Mouse (Mus musculus) midbrain, embryonic 14.5 days (tissue): ENCODE data around the gene Aaed1. TPM values are rescaled to one million over a fixed set of nuclear protein-coding genes. Genes with fewer than 3 reads are reported as not detected.

Experiments used
- ATAC-seq: fragments of 200-750 bp; cut with Nextera tagmentation; 2 replicates; pipeline ENCODE4 v1.8.0; 2017; ENCODE audit warnings: moderate number of reproducible peaks, moderate library complexity; ENCODE audit not compliant: low FRiP score, low TSS enrichment
- DNase-seq: peaks from one replicate; pipeline ENCODE4 v3.0.0-alpha.2; 2015
- H3K27ac ChIP-seq: fragments of 300-500 bp; sonication (generic); replicated peaks from 2 replicates; pipeline ENCODE4 v1.5.1; 2014; ENCODE audit warnings: mild to moderate bottlenecking, low read depth, low read length, moderate library complexity
- H3K27me3 ChIP-seq: fragments of 300-500 bp; sonication (generic); 2 replicates; pipeline ENCODE4 v1.6.1; 2014; ENCODE audit warnings: low read length, control low read depth, mixed read lengths; ENCODE audit not compliant: control insufficient read depth, insufficient read depth
- H3K36me3 ChIP-seq: fragments of 300-500 bp; sonication (generic); 2 replicates; pipeline ENCODE4 v1.6.1; 2014; ENCODE audit warnings: low read length, control low read depth; ENCODE audit not compliant: control insufficient read depth, insufficient read depth
- H3K4me1 ChIP-seq: fragments of 300-500 bp; sonication (generic); 2 replicates; pipeline ENCODE4 v1.6.1; 2014; ENCODE audit warnings: mild to moderate bottlenecking, antibody characterized with exemption, low read length, control low read depth; ENCODE audit not compliant: control insufficient read depth, insufficient read depth
- H3K4me2 ChIP-seq: fragments of 300-500 bp; sonication (generic); 2 replicates; pipeline ENCODE4 v1.6.1; 2014; ENCODE audit warnings: mild to moderate bottlenecking, low read length, moderate library complexity
- H3K4me3 ChIP-seq: fragments of 300-500 bp; sonication (generic); replicated peaks from 2 replicates; pipeline ENCODE4 v1.5.1; 2014; ENCODE audit warnings: low read depth, low read length
- H3K9ac ChIP-seq: fragments of 300-500 bp; sonication (generic); replicated peaks from 2 replicates; pipeline ENCODE4 v1.6.1; 2014; ENCODE audit warnings: mild to moderate bottlenecking, low read length, moderate library complexity
- H3K9me3 ChIP-seq: fragments of 300-500 bp; sonication (generic); 2 replicates; pipeline ENCODE4 v1.6.1; 2016; ENCODE audit warnings: low read length, control low read depth, mixed read lengths; ENCODE audit not compliant: control insufficient read depth
- WGBS: fragments of 180-500 bp; shearing (Covaris S2); extraction: QIAGEN DNeasy Blood & Tissue Kit; methylation state at CpG from one replicate; pipeline ENCODE4 v1.1.7; 2014; 5-methylcytosine and 5-hydroxymethylcytosine counted together
- polyA plus RNA-seq: library from polyadenylated mRNA; unstranded; fragments of >200 nt; fragmentation: Nextera tagmentation; extraction: Ambion mirVana; gene quantifications from 2 replicates; pipeline ENCODE4 v1.2.1, GENCODE M21; 2014

The Aaed1 gene
- polyA plus RNA-seq, 1 experiment from 2014 or later: 11.1 TPM

GRCm38 (mm10) chr13:64312916-64313289 lies 393 bp upstream of the Aaed1 start:
- WGBS: 0% methylated on average over 2 of the region's 2 CpGs
- H3K27ac ChIP-seq: peak overlapping the region; percentile 78

GRCm38 (mm10) chr13:64311266-64311665 lies 1.2 kb downstream of the Aaed1 start:
- no peak for ATAC-seq
- H3K9ac ChIP-seq: peak overlapping the region; percentile 65; the same call in 1 of the 2 replicates
- 0 out of 2 replicates have a peak, but pooled peaks cover 4% of the 10 kb centered on the region for H3K4me1 ChIP-seq
- H3K4me3 ChIP-seq: no peak overlapping the region
- H3K27me3 ChIP-seq: no peaks in the 10 kb centered on the region
- H3K27ac ChIP-seq: no peak overlapping the region
- peak overlapping the region; percentile 63 for H3K4me2 ChIP-seq
- 85% methylated on average over 1 of the region's 1 CpGs for WGBS
- H3K9me3 ChIP-seq: no peaks in the 10 kb centered on the region
- no peaks in the 10 kb centered on the region for H3K36me3 ChIP-seq
- DNase-seq: no peak

More at GRCm38 (mm10) chr13:64312916-64313289, 393 bp upstream of the Aaed1 start:
- DNase-seq (no peak), ATAC-seq (no peak; the same call in 1 of the 2 replicates)
- no peaks in the 10 kb centered on the region for H3K36me3 ChIP-seq
- H3K9me3 ChIP-seq: no peaks in the 10 kb centered on the region
- H3K4me2 ChIP-seq: peak overlapping the region; percentile 63
- H3K4me1 ChIP-seq: 0 out of 2 replicates have a peak, but pooled peaks cover 4% of the 10 kb centered on the region
- H3K4me3 ChIP-seq: peak overlapping the region; percentile 63
- H3K9ac ChIP-seq: peak overlapping the region; percentile 65
- H3K27me3 ChIP-seq: no peaks in the 10 kb centered on the region

- no peaks in the 10 kb centered on the region for H3K36me3 ChIP-seq
- WGBS: 89% methylated on average over 6 of the region's 6 CpGs
These were observed 1.9 kb downstream of the Aaed1 start for GRCm38 (mm10) chr13:64310585-64310984.

GRCm38 (mm10) chr13:64309842-64310241 lies 2.7 kb downstream of the Aaed1 start:
- ATAC-seq: no peak
- H3K4me1 ChIP-seq: 0 out of 2 replicates have a peak, but pooled peaks cover 4% of the 10 kb centered on the region
- H3K9ac ChIP-seq: no peak overlapping the region
- no peaks in the 10 kb centered on the region for H3K27me3 ChIP-seq
- DNase-seq: no peak
- 88% methylated on average over 11 of the region's 11 CpGs for WGBS
- H3K27ac ChIP-seq: no peak overlapping the region
- no peaks in the 10 kb centered on the region for H3K9me3 ChIP-seq
- H3K36me3 ChIP-seq: no peaks in the 10 kb centered on the region
- H3K4me2 ChIP-seq: no peak overlapping the region
- H3K4me3 ChIP-seq: no peak overlapping the region

More at GRCm38 (mm10) chr13:64310585-64310984, 1.9 kb downstream of the Aaed1 start:
- H3K4me3 ChIP-seq: no peak overlapping the region
- 0 out of 2 replicates have a peak, but pooled peaks cover 4% of the 10 kb centered on the region for H3K4me1 ChIP-seq
- DNase-seq (no peak), ATAC-seq (no peak)
- H3K27ac ChIP-seq: no peak overlapping the region
- no peak overlapping the region for H3K4me2 ChIP-seq
- no peaks in the 10 kb centered on the region for H3K27me3 ChIP-seq
- no peak overlapping the region for H3K9ac ChIP-seq
- no peaks in the 10 kb centered on the region for H3K9me3 ChIP-seq

- Histone ChIP-seq H3K4me3 (no peak overlapping the region), H3K27ac (no peak overlapping the region), H3K9ac (no peak overlapping the region), H3K4me1 (0 out of 2 replicates have a peak, but pooled peaks cover 4% of the 10 kb centered on the region), H3K36me3 (no peaks in the 10 kb centered on the region), H3K27me3 (no peaks in the 10 kb centered on the region), H3K4me2 (no peak overlapping the region), H3K9me3 (no peaks in the 10 kb centered on the region)
- ATAC-seq (no peak), DNase-seq (peak; percentile 35)
- WGBS: 74% methylated on average over 5 of the region's 5 CpGs
These were observed 3.5 kb downstream of the Aaed1 start for GRCm38 (mm10) chr13:64309036-64309435.

GRCm38 (mm10) chr13:64307508-64307907 lies 5.0 kb downstream of the Aaed1 start:
- Histone ChIP-seq H3K9ac (no peak overlapping the region), H3K27ac (no peak overlapping the region), H3K4me2 (no peak overlapping the region), H3K4me3 (no peak overlapping the region), H3K9me3 (no peaks in the 10 kb centered on the region), H3K36me3 (no peaks in the 10 kb centered on the region), H3K27me3 (no peaks in the 10 kb centered on the region), H3K4me1 (0 out of 2 replicates have a peak, but pooled peaks cover 4% of the 10 kb centered on the region)
- WGBS: 84% methylated on average over 5 of the region's 5 CpGs
- ATAC-seq: no peak
- no peak for DNase-seq

- Histone ChIP-seq H3K9ac (no peak overlapping the region), H3K36me3 (no peaks in the 10 kb centered on the region), H3K4me2 (no peak overlapping the region), H3K4me3 (no peak overlapping the region), H3K27ac (no peak overlapping the region), H3K9me3 (no peaks in the 10 kb centered on the region), H3K27me3 (no peaks in the 10 kb centered on the region), H3K4me1 (no peaks in the 10 kb centered on the region)
- ATAC-seq: peak; percentile 62; the same call in 1 of the 2 replicates
- peak; percentile 87 for DNase-seq
- 72% methylated on average over 3 of the region's 3 CpGs for WGBS
These were observed 6.4 kb downstream of the Aaed1 start for GRCm38 (mm10) chr13:64306078-64306477.

- H3K4me3 ChIP-seq: no peak overlapping the region
- no peaks in the 10 kb centered on the region for H3K4me1 ChIP-seq
- 0 out of 2 replicates have a peak, but pooled peaks cover 2% of the 10 kb centered on the region for H3K36me3 ChIP-seq
- H3K4me2 ChIP-seq: no peak overlapping the region
- no peak for ATAC-seq
- 97% methylated on average over 1 of the region's 1 CpGs for WGBS
- no peak for DNase-seq
- H3K9me3 ChIP-seq: no peaks in the 10 kb centered on the region
- H3K9ac ChIP-seq: no peak overlapping the region
- no peaks in the 10 kb centered on the region for H3K27me3 ChIP-seq
- no peak overlapping the region for H3K27ac ChIP-seq
These were observed 13.4 kb downstream of the Aaed1 start for GRCm38 (mm10) chr13:64299069-64299468.

GRCm38 (mm10) chr13:64286791-64287190 lies 25.7 kb downstream of the Aaed1 start:
- no peaks in the 10 kb centered on the region for H3K36me3 ChIP-seq
- H3K4me3 ChIP-seq: no peak overlapping the region
- H3K4me2 ChIP-seq: no peak overlapping the region
- WGBS: 56% methylated on average over 4 of the region's 4 CpGs
- no peaks in the 10 kb centered on the region for H3K27me3 ChIP-seq
- DNase-seq: no peak
- no peak overlapping the region for H3K9ac ChIP-seq
- no peak for ATAC-seq
- H3K27ac ChIP-seq: no peak overlapping the region
- no peaks in the 10 kb centered on the region for H3K4me1 ChIP-seq
- H3K9me3 ChIP-seq: no peaks in the 10 kb centered on the region
